Mouse (Mus musculus) liver, postnatal 0 days (tissue): ENCODE measurements around the gene Sipa1l2. TPM values are rescaled to one million over a fixed set of nuclear protein-coding genes. Genes with fewer than 3 reads are reported as not detected.

Experiments used
- ATAC-seq: fragments of 200-750 bp; cut with Nextera tagmentation; 2 replicates; pipeline ENCODE4 v1.8.0; 2017; ENCODE audit warnings: mild to moderate bottlenecking, moderate library complexity
- DNase-seq: peaks from one replicate; pipeline ENCODE4 v3.0.0-alpha.2; 2016
- H3K27ac ChIP-seq: fragments of 300-500 bp; sonication (generic); 2 replicates; pipeline ENCODE4 v1.5.1; 2014; ENCODE audit warnings: antibody characterized with exemption, moderate library complexity, mild to moderate bottlenecking, low read depth
- H3K27me3 ChIP-seq: fragments of 300-500 bp; sonication (generic); 2 replicates; pipeline ENCODE4 v1.6.1; 2014; ENCODE audit warnings: low read length, control low read depth, mixed read lengths; ENCODE audit not compliant: insufficient read depth
- H3K36me3 ChIP-seq: fragments of 300-500 bp; sonication (generic); replicated peaks from 2 replicates; pipeline ENCODE4 v1.6.1; 2014; ENCODE audit warnings: mild to moderate bottlenecking, control low read depth, low read length, moderate library complexity, mixed read lengths; ENCODE audit not compliant: insufficient read depth
- H3K4me1 ChIP-seq: fragments of 300-500 bp; sonication (generic); 2 replicates; pipeline ENCODE4 v1.6.1; 2014; ENCODE audit warnings: antibody characterized with exemption, mild to moderate bottlenecking, control low read depth; ENCODE audit not compliant: insufficient read depth
- H3K4me2 ChIP-seq: fragments of 300-500 bp; sonication (generic); 2 replicates; pipeline ENCODE4 v1.6.1; 2014; ENCODE audit warnings: low read depth, mild to moderate bottlenecking, low read length, moderate library complexity, mixed read lengths
- H3K4me3 ChIP-seq: fragments of 300-500 bp; sonication (generic); 2 replicates; pipeline ENCODE4 v1.5.1; 2014; ENCODE audit warnings: low read depth, low read length
- H3K9ac ChIP-seq: fragments of 300-500 bp; sonication (generic); replicated peaks from 2 replicates; pipeline ENCODE4 v1.6.1; 2014; ENCODE audit warnings: mild to moderate bottlenecking, moderate library complexity
- H3K9me3 ChIP-seq: fragments of 300-500 bp; sonication (generic); 2 replicates; pipeline ENCODE4 v1.6.1; 2016; ENCODE audit warnings: mild to moderate bottlenecking, control low read depth, low read length, mixed read lengths
- CTCF ChIP-seq: sonication (generic); IDR thresholded peaks from 2 replicates; pipeline ENCODE4 v1.5.1; 2016; ENCODE audit warnings: antibody characterized with exemption, low read depth
- EP300 ChIP-seq: IDR thresholded peaks from 2 replicates; pipeline ENCODE4 v1.6.1; 2016; ENCODE audit warnings: antibody characterized with exemption, low read depth, mild to moderate bottlenecking
- WGBS: fragments of 180-500 bp; shearing (Covaris S2); extraction: QIAGEN DNeasy Blood & Tissue Kit; methylation state at CpG from one replicate; pipeline ENCODE4 v1.1.7; 2014; ENCODE audit not compliant: insufficient replicate concordance; 5-methylcytosine and 5-hydroxymethylcytosine counted together
- polyA plus RNA-seq: library from polyadenylated mRNA; unstranded; fragments of >200 nt; fragmentation: Nextera tagmentation; extraction: Ambion mirVana; gene quantifications from 2 replicates; pipeline ENCODE4 v1.2.1, GENCODE M21; 2015

Sipa1l2 gene
- polyA plus RNA-seq, 1 experiment from 2014 or later, result 0.47 TPM

- Histone ChIP-seq H3K9ac (no peak overlapping the region), H3K27me3 (no peaks in the 10 kb centered on the region), H3K9me3 (no peaks in the 10 kb centered on the region), H3K4me3 (no peak overlapping the region), H3K4me2 (no peak overlapping the region), H3K4me1 (peaks cover 8% of the 10 kb centered on the region), H3K36me3 (0 out of 2 replicates have a peak, but pooled peaks cover 3% of the 10 kb centered on the region), H3K27ac (no peak overlapping the region)
- TF ChIP-seq EP300 (no peak), CTCF (no peak)
- DNase-seq (peak; percentile 51), ATAC-seq (peak; percentile 89)
- 67% methylated on average over 16 of the region's 16 CpGs for WGBS
Measured at GRCm38 (mm10) chr8:125444457-125445224, 125.0 kb downstream of the Sipa1l2 start.

GRCm38 (mm10) chr8:125435320-125436100 lies 134.1 kb downstream of the Sipa1l2 start:
- Histone ChIP-seq H3K27me3 (no peaks in the 10 kb centered on the region), H3K4me2 (no peak overlapping the region), H3K9ac (no peak overlapping the region), H3K4me1 (no peaks in the 10 kb centered on the region), H3K4me3 (no peak overlapping the region), H3K36me3 (0 out of 2 replicates have a peak, but pooled peaks cover 2% of the 10 kb centered on the region), H3K9me3 (no peaks in the 10 kb centered on the region), H3K27ac (no peak overlapping the region)
- 72% methylated on average over 7 of the region's 7 CpGs for WGBS
- ATAC-seq (no peak), DNase-seq (no peak)
- no peak for TF ChIP-seq EP300
- TF ChIP-seq CTCF, result no peak

GRCm38 (mm10) chr8:125434151-125434550 lies 135.5 kb downstream of the Sipa1l2 start:
- Histone ChIP-seq H3K27me3 (no peaks in the 10 kb centered on the region), H3K36me3 (0 out of 2 replicates have a peak, but pooled peaks cover 2% of the 10 kb centered on the region), H3K4me2 (no peak overlapping the region), H3K4me3 (no peak overlapping the region), H3K27ac (no peak overlapping the region), H3K4me1 (no peaks in the 10 kb centered on the region), H3K9ac (no peak overlapping the region), H3K9me3 (no peaks in the 10 kb centered on the region)
- DNase-seq (no peak), ATAC-seq (no peak)
- WGBS, result 34% methylated on average over 8 of the region's 8 CpGs
- TF ChIP-seq CTCF (no peak), EP300 (no peak)

- Histone ChIP-seq H3K4me2 (no peak overlapping the region), H3K9ac (no peak overlapping the region), H3K27me3 (no peaks in the 10 kb centered on the region), H3K27ac (no peak overlapping the region), H3K9me3 (no peaks in the 10 kb centered on the region), H3K36me3 (0 out of 2 replicates have a peak, but pooled peaks cover 2% of the 10 kb centered on the region), H3K4me1 (no peaks in the 10 kb centered on the region), H3K4me3 (no peak overlapping the region)
- WGBS, result 66% methylated on average over 3 of the region's 3 CpGs
- DNase-seq (peak; percentile 58), ATAC-seq (peak; percentile 98)
- TF ChIP-seq EP300, result no peak
- no peak for TF ChIP-seq CTCF
Measured at GRCm38 (mm10) chr8:125431321-125431720, 138.3 kb downstream of the Sipa1l2 start.

- Histone ChIP-seq H3K4me3 (no peak overlapping the region), H3K9ac (no peak overlapping the region), H3K4me1 (no peaks in the 10 kb centered on the region), H3K9me3 (no peaks in the 10 kb centered on the region), H3K36me3 (0 out of 2 replicates have a peak, but pooled peaks cover 2% of the 10 kb centered on the region), H3K27me3 (no peaks in the 10 kb centered on the region), H3K27ac (no peak overlapping the region), H3K4me2 (no peak overlapping the region)
- no peak for TF ChIP-seq EP300
- no peak for TF ChIP-seq CTCF
- no peak for DNase-seq
- ATAC-seq, result no peak
- WGBS, result 80% methylated on average over 5 of the region's 5 CpGs
Measured at GRCm38 (mm10) chr8:125430796-125431195, 138.8 kb downstream of the Sipa1l2 start.
